Mouse (Mus musculus) embryonic fibroblast, embryonic 13.5 days (primary cell): ENCODE results near the gene Nup62.

ENCODE experiments used
- CTCF ChIP-seq: IDR thresholded peaks from 2 replicates; pipeline ENCODE4 v1.5.1; 2011; ENCODE audit warnings: mild to moderate bottlenecking, control low read depth, low read length, moderate library complexity, borderline replicate concordance; ENCODE audit not compliant: insufficient read depth
- POLR2A ChIP-seq: IDR thresholded peaks from 2 replicates; pipeline ENCODE4 v1.6.1; 2011; ENCODE audit warnings: low read depth, mild to moderate bottlenecking, control low read depth, low read length, moderate library complexity

GRCm38 (mm10) chr7:44780101-44780500 lies 35.8 kb upstream of the Nup62 start:
- TF ChIP-seq POLR2A (no peak), CTCF (no peak)
